Mouse (Mus musculus): Measurements from ENCODE around the gene Rasgef1b.

Gene Rasgef1b

GRCm38 (mm10) chr5:99728649-99729212, at the start of gene Rasgef1b:
Rasgef1b (minus strand) TSS chr5:99729065.
- peak; percentile 25 for DNase-seq (ENCODE audit: low spot score)

DNA sequence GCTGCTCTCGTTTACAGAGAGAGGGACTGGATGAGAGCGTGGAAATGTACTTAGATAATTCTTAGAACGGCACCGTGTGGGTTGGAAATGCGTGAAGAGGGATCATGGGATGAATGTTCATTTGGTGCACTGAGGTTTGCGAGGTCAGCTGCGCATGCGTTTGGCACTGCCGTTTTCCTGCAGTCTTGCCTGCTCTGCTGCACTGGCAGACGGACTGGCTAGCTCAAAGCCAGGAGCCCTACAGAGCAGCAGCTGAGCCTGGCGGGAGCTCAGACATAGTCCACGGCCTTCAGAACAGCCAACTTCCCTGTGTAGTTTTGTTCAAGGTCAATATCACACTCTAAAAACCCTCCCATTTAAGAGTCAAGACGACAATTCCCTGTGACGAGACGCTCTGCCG, 46.5 kb upstream of the Rasgef1b start:
- no peak for DNase-seq (ENCODE audit: low spot score)

- DNase-seq (ENCODE audit: low spot score): no peak
Observed at GRCm38 (mm10) chr5:99773265-99773664, 44.4 kb upstream of the Rasgef1b start.

GRCm38 (mm10) chr5:99764246-99764645, 35.4 kb upstream of the Rasgef1b start:
- DNase-seq (ENCODE audit: low spot score): no peak

- no peak for DNase-seq (ENCODE audit: low spot score)
Observed at GRCm38 (mm10) chr5:99758859-99759258, 30.0 kb upstream of the Rasgef1b start.

DNA sequence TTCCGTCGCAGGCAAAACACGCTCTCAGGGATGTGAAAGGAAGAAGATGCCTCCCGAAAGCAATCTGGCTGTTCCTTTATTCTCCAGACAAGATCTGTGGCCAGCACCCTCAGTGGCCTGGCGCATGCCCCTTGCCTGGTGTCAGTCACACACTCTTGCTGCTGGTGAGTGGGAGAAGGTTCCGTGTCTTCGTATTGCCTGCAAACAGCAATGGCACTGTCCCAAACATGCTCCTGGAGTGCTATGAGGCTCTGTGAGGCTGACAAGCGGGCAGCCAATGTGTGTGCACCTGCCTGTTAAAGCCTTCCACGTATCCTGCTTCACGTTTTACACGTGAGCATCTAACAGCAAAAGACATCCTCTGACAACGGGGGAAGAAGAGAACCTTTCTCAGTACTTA, 25.0 kb upstream of the Rasgef1b start:
- DNase-seq (ENCODE audit: low spot score): no peak

GRCm38 (mm10) chr5:99753368-99753767, 24.5 kb upstream of the Rasgef1b start:
- DNase-seq (ENCODE audit: low spot score): no peak

- no peak for DNase-seq (ENCODE audit: low spot score)
Observed at GRCm38 (mm10) chr5:99752670-99753231, 23.9 kb upstream of the Rasgef1b start.

DNA sequence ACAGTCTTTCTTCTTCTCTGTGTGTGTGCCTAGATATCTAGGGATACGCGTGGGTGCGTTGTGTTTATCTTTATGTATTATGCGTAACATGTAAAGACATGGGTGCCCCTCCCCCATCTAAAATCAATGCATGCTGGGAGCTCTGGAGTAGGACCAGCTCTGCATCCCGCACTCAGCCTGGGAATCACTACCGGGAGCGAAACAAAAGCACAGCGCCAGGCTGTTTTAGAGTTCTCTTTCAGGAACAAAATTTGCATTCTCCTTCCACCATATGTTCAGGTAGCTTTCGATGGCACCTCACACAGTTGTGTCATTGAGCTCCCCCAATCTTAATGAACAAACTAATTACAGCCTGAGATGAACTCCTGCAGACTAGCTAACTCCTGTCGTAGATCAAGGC, 19.6 kb upstream of the Rasgef1b start:
- no peak for DNase-seq (ENCODE audit: low spot score)

GRCm38 (mm10) chr5:99746087-99746486, 17.2 kb upstream of the Rasgef1b start:
- DNase-seq (ENCODE audit: low spot score): no peak

DNA sequence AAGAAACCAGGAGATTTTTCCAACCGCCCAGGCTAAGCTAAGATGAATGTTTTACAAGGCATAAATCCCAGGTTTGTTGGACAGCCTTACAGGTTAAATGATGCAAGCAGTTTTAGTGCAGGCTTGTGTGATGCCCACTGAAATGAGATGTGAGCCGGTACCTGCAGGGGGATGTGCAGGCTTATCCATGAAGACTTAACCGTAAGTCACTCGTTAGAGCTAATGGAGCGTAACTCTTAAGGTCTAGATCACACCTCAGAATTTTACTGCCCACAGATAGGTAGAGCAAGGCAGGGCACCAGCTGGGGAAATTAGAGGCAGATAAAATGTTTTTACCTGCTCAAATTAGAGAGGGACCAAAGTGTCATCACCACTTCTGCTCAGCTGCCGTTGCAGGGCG, 14.0 kb upstream of the Rasgef1b start:
- no peak for DNase-seq (ENCODE audit: low spot score)

DNA sequence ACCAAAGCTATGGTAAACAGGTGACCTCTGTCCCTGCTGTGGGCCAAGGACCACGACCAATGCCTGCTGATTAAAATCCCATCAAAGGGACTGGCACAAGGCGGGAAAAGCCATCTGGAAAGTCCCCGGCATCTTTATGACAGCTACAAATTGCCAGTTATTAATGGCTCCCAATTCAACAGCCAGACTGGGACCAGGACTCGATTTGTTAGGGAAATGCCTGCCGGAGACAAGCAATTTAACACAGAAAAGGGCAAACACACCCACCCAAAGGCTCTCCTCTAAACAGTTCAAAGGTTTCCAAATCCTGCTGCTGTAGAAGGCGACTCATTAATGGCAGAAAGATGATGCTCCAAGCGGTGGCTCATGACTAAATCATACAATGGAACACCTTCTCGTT, 13.2 kb upstream of the Rasgef1b start:
- DNase-seq (ENCODE audit: low spot score): no peak

DNA sequence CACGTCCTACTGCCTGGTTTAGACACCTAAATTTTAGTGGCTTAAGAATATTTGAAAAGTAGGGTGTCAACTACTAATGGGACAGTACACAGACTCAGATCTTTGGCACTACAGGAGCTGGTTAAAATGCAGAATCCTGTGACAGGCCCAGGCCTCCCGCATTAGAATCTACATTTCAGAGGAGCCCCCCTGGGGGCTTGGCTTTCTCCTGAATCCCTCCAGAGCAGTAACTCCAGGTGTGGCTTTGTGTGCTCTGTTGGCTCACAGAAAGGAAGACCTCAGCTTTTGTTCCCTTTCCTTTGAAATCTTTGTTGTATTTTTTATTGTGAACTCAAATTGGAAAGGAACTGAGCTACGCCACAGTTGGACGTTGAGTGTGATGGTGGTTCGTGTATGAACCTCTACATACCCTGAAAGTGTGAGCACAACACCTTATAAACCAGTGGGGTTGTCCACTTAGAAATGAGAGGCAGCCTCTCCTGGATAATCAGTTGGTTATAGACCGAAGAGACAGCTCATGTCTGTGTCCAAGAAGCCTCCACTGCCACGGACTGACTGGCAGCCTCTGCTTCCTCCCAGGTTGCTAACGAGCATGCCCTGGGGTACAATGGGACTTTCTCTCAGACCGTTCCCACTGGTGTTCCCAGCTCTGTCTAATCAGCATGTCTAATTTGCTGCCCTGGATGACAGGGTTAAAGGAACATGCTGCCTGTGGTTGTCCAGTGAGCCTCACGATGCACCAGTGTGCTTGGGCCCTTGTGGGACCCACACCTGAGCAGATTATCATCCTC, 9.3 kb upstream of the Rasgef1b start:
- DNase-seq (ENCODE audit: low spot score): no peak

DNA sequence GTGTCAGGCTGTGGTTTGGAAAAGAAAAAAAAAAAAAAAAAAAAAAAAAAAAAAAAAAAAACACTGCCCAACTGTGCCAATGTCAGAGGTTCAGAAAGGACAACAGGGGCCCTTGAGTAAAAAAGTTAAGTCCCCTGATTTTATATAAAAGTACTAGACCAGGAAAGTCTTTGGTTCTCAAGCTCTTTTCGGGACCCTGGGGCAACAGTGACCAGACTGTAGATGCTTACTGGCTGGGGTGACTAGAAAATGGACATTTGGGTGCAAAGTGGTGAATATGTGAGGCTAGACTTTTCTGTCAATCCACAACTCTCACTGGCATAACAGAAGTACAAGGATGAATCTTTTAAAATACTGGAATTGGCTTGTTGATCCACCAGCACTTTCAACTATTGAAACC, 1.1 kb upstream of the Rasgef1b start:
- DNase-seq (ENCODE audit: low spot score): no peak

DNA sequence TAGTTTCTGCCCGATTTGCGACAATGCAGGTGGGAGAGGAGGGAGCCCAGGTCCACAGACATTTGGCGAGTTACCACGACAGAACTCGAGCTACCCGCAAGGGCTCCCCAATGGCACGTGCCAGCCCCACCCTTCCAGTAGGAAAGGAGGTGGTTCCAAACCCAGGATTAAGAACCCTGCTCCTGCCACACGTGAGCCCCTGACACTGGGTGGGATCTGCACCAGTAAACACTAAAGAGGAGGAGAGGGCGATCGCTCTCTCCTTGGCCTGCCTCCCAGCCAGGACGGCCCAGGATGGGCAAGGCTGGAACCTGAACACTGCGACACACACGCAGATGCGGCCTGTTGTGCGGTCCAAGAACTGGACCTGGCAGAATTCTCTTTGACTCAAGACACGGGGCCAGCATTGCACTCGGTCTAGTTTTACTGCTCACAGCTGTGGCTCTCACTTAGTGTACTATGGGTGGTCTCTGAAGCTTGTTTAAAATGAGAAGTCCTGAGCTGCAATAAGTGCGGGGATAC, 557 bp upstream of the Rasgef1b start:
- no peak for DNase-seq (ENCODE audit: low spot score)

DNA sequence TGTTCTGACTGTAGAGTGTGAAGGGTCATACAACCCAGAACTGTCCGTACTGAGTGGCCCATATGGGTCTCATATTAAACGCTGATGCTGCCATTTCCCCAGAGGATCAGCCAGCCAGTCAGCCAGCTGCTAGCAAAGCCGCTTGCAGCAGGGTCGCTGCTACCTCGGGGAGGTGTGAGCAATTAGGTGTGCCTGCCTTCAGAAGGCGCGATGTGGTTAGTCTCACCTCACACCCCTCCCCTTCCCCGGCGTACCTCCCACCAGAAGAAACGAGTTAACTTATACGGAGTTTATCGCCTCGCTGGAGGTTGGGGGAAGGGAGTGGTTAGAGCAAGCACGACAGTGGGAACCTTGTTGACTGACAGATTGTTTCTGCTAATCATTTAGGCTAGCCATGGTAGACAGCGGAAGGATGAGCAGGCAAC, 826 bp downstream of the Rasgef1b start:
- no peak for DNase-seq (ENCODE audit: low spot score)

GRCm38 (mm10) chr5:99723941-99724340, 4.9 kb downstream of the Rasgef1b start:
- DNase-seq (ENCODE audit: low spot score): no peak

DNA sequence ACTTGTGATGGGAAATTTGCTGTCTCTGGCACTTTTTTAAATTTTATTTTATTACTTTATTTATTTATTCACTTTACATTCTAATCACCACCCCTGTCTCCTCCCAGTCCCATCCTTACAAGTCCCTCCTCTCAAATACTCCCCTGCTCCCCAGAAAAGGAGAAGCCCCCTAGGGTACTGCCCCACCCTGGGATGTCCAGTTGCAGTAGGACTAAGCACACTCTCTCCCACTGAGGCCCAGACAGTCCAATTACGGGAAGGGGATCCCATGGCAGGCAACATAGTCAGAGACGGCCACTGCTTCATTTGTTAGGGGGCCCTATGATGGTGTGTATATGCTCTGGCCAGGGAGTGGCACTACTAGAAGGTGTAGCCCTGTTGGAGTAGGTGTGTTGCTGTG, 6.6 kb downstream of the Rasgef1b start:
- DNase-seq (ENCODE audit: low spot score): no peak

DNA sequence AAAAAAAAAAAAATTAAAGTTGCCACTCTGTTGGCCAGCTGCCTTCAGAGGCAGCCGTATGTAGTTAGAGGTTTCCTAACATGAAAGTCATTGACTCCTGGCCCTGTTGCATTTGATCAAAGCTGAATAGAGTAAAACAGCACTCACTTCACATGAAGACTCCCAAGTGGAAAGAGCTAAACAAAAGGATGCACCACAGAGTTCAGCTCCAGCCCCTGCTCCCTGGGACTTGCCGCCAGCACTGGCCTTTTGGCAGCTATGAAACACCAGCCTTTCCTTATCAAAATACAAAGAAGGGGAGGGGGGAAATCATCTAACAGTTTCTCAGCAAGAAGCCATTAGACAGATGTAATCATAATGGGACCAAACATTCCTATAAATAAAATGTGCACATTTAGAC, 8.3 kb downstream of the Rasgef1b start:
- no peak for DNase-seq (ENCODE audit: low spot score)

DNA sequence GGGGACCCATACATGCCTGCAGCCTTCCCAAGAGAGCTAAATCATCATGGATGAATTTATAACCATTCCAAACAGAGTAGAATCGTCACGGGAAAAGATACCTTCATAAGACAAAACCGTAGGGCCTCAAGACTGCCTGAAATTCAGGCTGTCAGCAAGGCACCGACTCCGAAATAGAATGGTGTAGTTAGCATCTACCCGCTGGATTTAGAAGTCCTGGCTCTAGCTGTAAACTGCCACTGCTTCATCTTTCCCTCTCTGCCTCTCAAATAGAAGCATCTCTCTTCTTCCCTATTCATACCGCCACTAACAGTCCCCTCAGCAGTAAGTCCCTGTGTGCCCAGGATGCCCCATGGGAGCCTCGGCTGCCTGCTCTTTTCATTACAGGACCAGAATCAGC, 10.9 kb downstream of the Rasgef1b start:
- no peak for DNase-seq (ENCODE audit: low spot score)

DNA sequence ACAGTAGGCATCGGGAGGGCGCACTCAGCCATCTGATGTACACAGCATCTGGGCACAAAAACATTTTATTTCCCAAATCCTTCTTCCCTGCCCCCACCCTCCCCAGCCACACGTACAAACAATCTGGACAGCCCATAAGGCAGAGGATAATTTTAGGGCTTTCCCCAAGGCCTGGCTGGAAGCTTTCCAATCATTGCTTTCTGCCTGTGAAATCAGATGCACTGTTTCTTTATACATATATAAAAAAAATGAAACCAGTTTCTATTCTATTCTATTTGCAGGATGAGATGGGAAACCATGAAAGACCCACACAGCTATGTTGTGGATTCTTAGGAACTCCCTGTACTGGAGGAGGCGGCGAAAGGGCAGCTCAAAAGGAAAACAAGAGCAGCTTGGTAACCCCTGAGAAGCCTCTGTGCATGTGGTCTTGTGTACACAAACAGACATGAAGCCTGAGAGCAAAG, 13.6 kb downstream of the Rasgef1b start:
- DNase-seq (ENCODE audit: low spot score): no peak

DNA sequence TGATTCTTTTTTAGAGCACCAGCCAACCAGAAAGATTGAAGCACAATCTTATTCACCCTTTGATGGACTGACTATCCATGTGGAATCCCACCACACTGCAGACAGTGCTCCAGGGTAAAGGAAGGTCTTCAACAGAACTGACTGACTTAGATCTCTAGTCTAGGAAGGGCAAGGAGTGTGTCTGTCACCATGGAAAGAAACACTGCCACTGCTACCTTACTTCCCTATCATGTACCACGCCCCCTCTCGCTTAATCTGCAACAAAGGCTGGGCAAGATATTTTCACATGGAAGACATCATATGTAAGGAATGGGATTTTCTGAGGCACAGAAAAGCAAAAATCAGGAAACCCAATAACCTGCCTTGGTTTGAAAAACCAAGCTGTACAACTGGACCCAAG, 16.9 kb downstream of the Rasgef1b start:
- no peak for DNase-seq (ENCODE audit: low spot score)

GRCm38 (mm10) chr5:99708706-99709105, 20.2 kb downstream of the Rasgef1b start:
- DNase-seq (ENCODE audit: low spot score): no peak

Measured in urinary bladder, postnatal 10 days (tissue).